Comparison of ENCODE assay signal across 8 mouse cellular contexts in genomic region chr7:90131376-90131651, GRCm38 (mm10). TPM values are rescaled to one million over a fixed set of nuclear protein-coding genes. Genes with fewer than 3 reads are reported as not detected.
DNase-seq lines count a peak whose midpoint lies in the region; ATAC-seq and TF ChIP-seq lines count a peak whose summit lies in the region.

No protein-coding gene starts in this region.

- H3K9me3 ChIP-seq in heart, embryonic 10.5 days, result no peaks in the 10 kb centered on the region
- H3K9me3 ChIP-seq in forebrain, embryonic 13.5 days (replicated peaks), result no peaks in the 10 kb centered on the region
- no peaks in the 10 kb centered on the region for H3K9me3 ChIP-seq in liver, embryonic 14.5 days (ENCODE audit: control insufficient read depth, low read length)

- peak overlapping the region; percentile 98 for H3K27ac ChIP-seq in heart, embryonic 10.5 days
- H3K27ac ChIP-seq in forebrain, embryonic 13.5 days, result no peak overlapping the region; the same call in 1 of the 2 replicates
- peak overlapping the region; percentile 92 for H3K27ac ChIP-seq in liver, embryonic 14.5 days

- H3K4me2 ChIP-seq in forebrain, embryonic 13.5 days, result peak overlapping the region; percentile 90
- peak overlapping the region; percentile 69 for H3K4me2 ChIP-seq in liver, embryonic 14.5 days (ENCODE audit: low read depth)

- peak overlapping the region; percentile 85 for H3K4me3 ChIP-seq in heart, embryonic 10.5 days
- H3K4me3 ChIP-seq in C2C12 (ENCODE audit: insufficient read depth, poor library complexity, severe bottlenecking), result peak overlapping the region; percentile 89
- H3K4me3 ChIP-seq in forebrain, embryonic 13.5 days, result peak overlapping the region; percentile 94
- peak overlapping the region; percentile 84 to 98 for H3K4me3 ChIP-seq in liver, embryonic 14.5 days (ENCODE audit: insufficient read depth in 1 of 2, low read depth in 2 of 2, low read length in 2 of 2)

- H3K4me1 ChIP-seq in heart, embryonic 10.5 days, result peaks cover 7% of the 10 kb centered on the region
- H3K4me1 ChIP-seq in forebrain, embryonic 13.5 days, result peaks cover 29% of the 10 kb centered on the region
- H3K4me1 ChIP-seq in liver, embryonic 14.5 days (replicated peaks; ENCODE audit: control insufficient read depth in 2 of 2, insufficient read depth in 2 of 2, low read length in 1 of 2), result peaks cover 29 to 30% of the 10 kb centered on the region in 2 experiments

- no peak overlapping the region for H3ac ChIP-seq in C2C12 (ENCODE audit: control insufficient read depth, insufficient read length, low read depth)

- H3K36me3 ChIP-seq in heart, embryonic 10.5 days, result no peaks in the 10 kb centered on the region
- no peaks in the 10 kb centered on the region for H3K36me3 ChIP-seq in C2C12 (ENCODE audit: control insufficient read depth, insufficient read depth)
- no peaks in the 10 kb centered on the region for H3K36me3 ChIP-seq in forebrain, embryonic 13.5 days (ENCODE audit: poor library complexity, severe bottlenecking)
- H3K36me3 ChIP-seq in liver, embryonic 14.5 days (replicated peaks; ENCODE audit: control insufficient read depth, insufficient read depth, low read depth), result peaks cover 3% of the 10 kb centered on the region

- peaks cover 60% of the 10 kb centered on the region for H3K79me3 ChIP-seq in C2C12 (ENCODE audit: low read depth)

- no peak for DNase-seq in heart, embryonic 10.5 days (ENCODE audit: low spot score)
- no peak for DNase-seq in heart, postnatal 10 days
- no peak for DNase-seq in liver, embryonic 14.5 days (ENCODE audit: low read depth in 3 of 3, low spot score in 3 of 3)
- no peak for DNase-seq in urinary bladder, postnatal 4 days (ENCODE audit: low spot score in 2 of 2)
- DNase-seq in cerebellum, adult 8-10 months, result no peak
- no peak for DNase-seq in gastrocnemius, postnatal 4 days (ENCODE audit: low spot score in 2 of 2)

- peaks cover 63% of the 10 kb centered on the region for H3K79me2 ChIP-seq in C2C12 (ENCODE audit: control insufficient read depth, insufficient read depth)

- H3K9ac ChIP-seq in forebrain, embryonic 13.5 days, result peak overlapping the region; percentile 97
- peak overlapping the region; percentile 91 for H3K9ac ChIP-seq in liver, embryonic 14.5 days (replicated peaks)

- intact Hi-C loops in heart, postnatal 10 days (cut with DNase I), result loop anchor here (2.0 kb wide), 2 partner anchors 15 to 109 kb away; no protein-coding TSS in a partner anchor

- no peak for TF ChIP-seq EP300 in liver, embryonic 14.5 days (IDR thresholded peaks at IDR 0.05; ENCODE audit: low read depth)

- TF ChIP-seq CTCF in C2C12 (IDR thresholded peaks at IDR 0.05; ENCODE audit: control insufficient read depth, insufficient read depth, insufficient read length), result no peak
- no peak for TF ChIP-seq CTCF in liver, embryonic 14.5 days (IDR thresholded peaks at IDR 0.05; ENCODE audit: low read depth)

- 0% methylated on average over 2 of the region's 2 CpGs for WGBS in heart, embryonic 10.5 days
- WGBS in forebrain, embryonic 13.5 days, result 0% methylated on average over 2 of the region's 2 CpGs
- WGBS in liver, embryonic 14.5 days (ENCODE audit: insufficient replicate concordance), result 0% methylated on average over 2 of the region's 2 CpGs

- no peak for ATAC-seq in forebrain, embryonic 13.5 days
- ATAC-seq in liver, embryonic 14.5 days (ENCODE audit: insufficient read depth), result no peak

- H3K27me3 ChIP-seq in heart, embryonic 10.5 days (ENCODE audit: insufficient read depth, poor library complexity, severe bottlenecking), result no peaks in the 10 kb centered on the region
- H3K27me3 ChIP-seq in C2C12 (ENCODE audit: control insufficient read depth, insufficient read depth, insufficient read length), result no peaks in the 10 kb centered on the region
- H3K27me3 ChIP-seq in forebrain, embryonic 13.5 days, result no peaks in the 10 kb centered on the region
- no peaks in the 10 kb centered on the region for H3K27me3 ChIP-seq in liver, embryonic 14.5 days (ENCODE audit: control insufficient read depth, insufficient read depth, low read length)

TF ChIP-seq in C2C12, 6 proteins besides CTCF, POLR2A, EP300 and RAD21:
- TF ChIP-seq FOSL1 (IDR thresholded peaks at IDR 0.05; ENCODE audit: insufficient read depth, low read length, poor library complexity, severe bottlenecking) (no peak), CEBPB (IDR thresholded peaks at IDR 0.05; ENCODE audit: low read depth) (no peak), MAX (IDR thresholded peaks at IDR 0.05) (no peak)

RNA-seq across cellular contexts. Expression of gene Picalm, which starts 1.3 kb away (rescaled TPM):
- polyA plus RNA-seq in heart, embryonic 10.5 days (2016; fragmentation: Nextera tagmentation; extraction: Ambion mirVana), result 29.5 and 29.8 TPM in 2 replicates
- 100 to 1,000 TPM; 218 to 284 TPM for total RNA-seq in heart, postnatal 10 days (2021)
- 47.2 TPM for polyA plus RNA-seq in C2C12 (2012; fragmentation: generic; extraction: Trizol)
- 36.6 and 40.9 TPM in 2 replicates for polyA plus RNA-seq in forebrain, embryonic 13.5 days (2015; fragmentation: Nextera tagmentation; extraction: Ambion mirVana)
- polyA plus RNA-seq in liver, embryonic 14.5 days (2012; rRNA removed), result 97.1 and 138 TPM in 2 replicates
- 61.5 and 63.2 TPM in 2 replicates for polyA plus RNA-seq in liver, embryonic 14.5 days (2014; fragmentation: Nextera tagmentation; extraction: Ambion mirVana)
- 100 to 1,000 TPM; 168 to 206 TPM for total RNA-seq in gastrocnemius, postnatal 4 days (2021)
